Mouse (Mus musculus) monocyte, adult 2 months (primary cell): ENCODE data around the gene Gm48552.

Experiments used
- DNase-seq, 2 experiments: peaks; one replicate each; pipeline ENCODE4 v3.0.0; 2022; ENCODE audit warnings: low spot score in 2 of 2, low read depth in 1 of 2

Gm48552 gene

GRCm38 (mm10) chr10:81418216-81419070, 29.6 kb downstream of the Gm48552 start:
- no peak for DNase-seq

GRCm38 (mm10) chr10:81419111-81419928, 30.5 kb downstream of the Gm48552 start:
- DNase-seq: no peak

GRCm38 (mm10) chr10:81420191-81420767, 31.5 kb downstream of the Gm48552 start:
- DNase-seq: no peak

- no peak for DNase-seq
These were observed 32.4 kb downstream of the Gm48552 start for GRCm38 (mm10) chr10:81421041-81421796.

GRCm38 (mm10) chr10:81421797-81422100, 32.9 kb downstream of the Gm48552 start:
- DNase-seq: no peak

- DNase-seq: no peak
These were observed 33.4 kb downstream of the Gm48552 start for GRCm38 (mm10) chr10:81422191-81422590.

GRCm38 (mm10) chr10:81422661-81423217, 33.9 kb downstream of the Gm48552 start:
- DNase-seq: no peak

GRCm38 (mm10) chr10:81423476-81424245, 34.9 kb downstream of the Gm48552 start:
- DNase-seq: no peak

- DNase-seq: no peak
These were observed 35.6 kb downstream of the Gm48552 start for GRCm38 (mm10) chr10:81424246-81425051.

GRCm38 (mm10) chr10:81425236-81425850, 36.5 kb downstream of the Gm48552 start:
- DNase-seq: no peak

- DNase-seq: no peak
These were observed 37.4 kb downstream of the Gm48552 start for GRCm38 (mm10) chr10:81426081-81426671.

- DNase-seq: no peak
These were observed 38.1 kb downstream of the Gm48552 start for GRCm38 (mm10) chr10:81426897-81427296.

- no peak for DNase-seq
These were observed 38.5 kb downstream of the Gm48552 start for GRCm38 (mm10) chr10:81427327-81427726.

- DNase-seq: no peak
These were observed 39.1 kb downstream of the Gm48552 start for GRCm38 (mm10) chr10:81427804-81428506.

- DNase-seq: no peak
These were observed 39.7 kb downstream of the Gm48552 start for GRCm38 (mm10) chr10:81428507-81428870.

GRCm38 (mm10) chr10:81429092-81429491, 40.3 kb downstream of the Gm48552 start:
- DNase-seq: no peak

- DNase-seq: peak in 1 of 2 experiments; percentile 68
These were observed 40.8 kb downstream of the Gm48552 start for GRCm38 (mm10) chr10:81429605-81430061.
